Mouse (Mus musculus): ENCODE data around the gene Sugt1. TPM values are rescaled to one million over a fixed set of nuclear protein-coding genes. Genes with fewer than 3 reads are reported as not detected.

The Sugt1 gene
- total and polyA plus RNA-seq, 3 experiments = 135 to 616 (median 175) TPM

GRCm38 (mm10) chr14:79564784-79565183 lies 22.7 kb upstream of the Sugt1 start:
- Histone ChIP-seq H3K9me3 (replicated peaks; ENCODE audit: insufficient read depth, low read length) (no peaks in the 10 kb centered on the region), H3K27ac (ENCODE audit: control insufficient read depth, low read depth, low read length) (no peak overlapping the region), H3K79me2 (ENCODE audit: control insufficient read depth, insufficient read depth, low read length, poor library complexity) (no peaks in the 10 kb centered on the region), H3K4me3 (ENCODE audit: control insufficient read depth in 1 of 2, insufficient read depth in 1 of 2, low read depth in 2 of 2, low read length in 2 of 2) (no peak overlapping the region), H3K9ac (ENCODE audit: control insufficient read depth, low read depth, low read length, poor library complexity, severe bottlenecking) (no peak overlapping the region), H3K4me1 (ENCODE audit: control insufficient read depth in 1 of 2, insufficient read depth in 2 of 2, low read length in 2 of 2) (no peaks in the 10 kb centered on the region), H3K27me3 (ENCODE audit: control insufficient read depth in 1 of 2, insufficient read depth in 2 of 2, low read length in 2 of 2) (no peaks in the 10 kb centered on the region), H3K36me3 (ENCODE audit: control insufficient read depth in 1 of 2, insufficient read depth in 2 of 2, low read length in 2 of 2) (peaks cover 2 to 20% of the 10 kb centered on the region in 2 experiments; a peak in 2 of 4 replicates)
- TF ChIP-seq USF2 (IDR thresholded peaks at IDR 0.05; ENCODE audit: borderline replicate concordance in 1 of 2, insufficient read depth in 1 of 2, low read depth in 1 of 2, low read length in 2 of 2) = no peak
- TF ChIP-seq SMC3 (IDR thresholded peaks at IDR 0.05; ENCODE audit: low read depth, low read length) = peak; percentile 27; the same call in 1 of the 2 replicates
- TF ChIP-seq CTCF (IDR thresholded peaks at IDR 0.05 in 2 of 3, conservative IDR thresholded peaks at IDR 0.05 in 1 of 3; ENCODE audit: control insufficient read depth in 1 of 3, insufficient read depth in 1 of 3, low read depth in 2 of 3, low read length in 3 of 3, poor library complexity in 1 of 3, severe bottlenecking in 1 of 3) = peak; percentile 41 to 53 (median 43); a peak in 5 of 6 replicates
- TF ChIP-seq RAD21 (IDR thresholded peaks at IDR 0.05; ENCODE audit: low read depth, low read length) = peak; percentile 5
- DNase-seq (ENCODE audit: low read depth, low spot score) = peak; percentile 45

- Histone ChIP-seq H3K27ac (ENCODE audit: control insufficient read depth, low read depth, low read length) (no peak overlapping the region), H3K79me2 (ENCODE audit: control insufficient read depth, insufficient read depth, low read length, poor library complexity) (no peaks in the 10 kb centered on the region), H3K4me1 (ENCODE audit: control insufficient read depth in 1 of 2, insufficient read depth in 2 of 2, low read length in 2 of 2) (no peaks in the 10 kb centered on the region; a peak in 1 of 4 replicates), H3K4me3 (ENCODE audit: control insufficient read depth in 1 of 2, insufficient read depth in 1 of 2, low read depth in 2 of 2, low read length in 2 of 2) (no peak overlapping the region), H3K9ac (ENCODE audit: control insufficient read depth, low read depth, low read length, poor library complexity, severe bottlenecking) (no peak overlapping the region), H3K9me3 (replicated peaks; ENCODE audit: insufficient read depth, low read length) (no peaks in the 10 kb centered on the region), H3K27me3 (ENCODE audit: control insufficient read depth in 1 of 2, insufficient read depth in 2 of 2, low read length in 2 of 2) (no peaks in the 10 kb centered on the region), H3K36me3 (ENCODE audit: control insufficient read depth in 1 of 2, insufficient read depth in 2 of 2, low read length in 2 of 2) (peaks cover 0 to 23% of the 10 kb centered on the region in 2 experiments; a peak in 2 of 4 replicates)
- TF ChIP-seq HCFC1 (IDR thresholded peaks at IDR 0.05; ENCODE audit: low read depth, low read length) = no peak
- no peak for DNase-seq (ENCODE audit: low read depth, low spot score)
Measured at GRCm38 (mm10) chr14:79573482-79574191, 13.9 kb upstream of the Sugt1 start.

GRCm38 (mm10) chr14:79574361-79574760 lies 13.1 kb upstream of the Sugt1 start:
- Histone ChIP-seq H3K4me3 (ENCODE audit: control insufficient read depth in 1 of 2, insufficient read depth in 1 of 2, low read depth in 2 of 2, low read length in 2 of 2) (no peak overlapping the region), H3K36me3 (ENCODE audit: control insufficient read depth in 1 of 2, insufficient read depth in 2 of 2, low read length in 2 of 2) (peaks cover 0 to 22% of the 10 kb centered on the region in 2 experiments; a peak in 2 of 4 replicates), H3K79me2 (ENCODE audit: control insufficient read depth, insufficient read depth, low read length, poor library complexity) (no peaks in the 10 kb centered on the region), H3K27me3 (ENCODE audit: control insufficient read depth in 1 of 2, insufficient read depth in 2 of 2, low read length in 2 of 2) (no peaks in the 10 kb centered on the region), H3K27ac (ENCODE audit: control insufficient read depth, low read depth, low read length) (no peak overlapping the region), H3K9ac (ENCODE audit: control insufficient read depth, low read depth, low read length, poor library complexity, severe bottlenecking) (no peak overlapping the region), H3K9me3 (replicated peaks; ENCODE audit: insufficient read depth, low read length) (no peaks in the 10 kb centered on the region), H3K4me1 (ENCODE audit: control insufficient read depth in 1 of 2, insufficient read depth in 2 of 2, low read length in 2 of 2) (no peaks in the 10 kb centered on the region; a peak in 1 of 4 replicates)
- no peak for DNase-seq (ENCODE audit: low read depth, low spot score)
- TF ChIP-seq POLR2A (IDR thresholded peaks at IDR 0.05; ENCODE audit: control insufficient read depth in 1 of 2, insufficient read depth in 1 of 2, low read depth in 1 of 2, low read length in 2 of 2, poor library complexity in 1 of 2) (no peak), ELF1 (IDR thresholded peaks at IDR 0.05; ENCODE audit: low read depth, low read length) (no peak), MAZ (IDR thresholded peaks at IDR 0.05; ENCODE audit: low read depth, low read length) (no peak), JUND (IDR thresholded peaks at IDR 0.05; ENCODE audit: low read depth, low read length) (no peak), TCF12 (IDR thresholded peaks at IDR 0.05; ENCODE audit: low read depth, low read length) (no peak), E2F4 (IDR thresholded peaks at IDR 0.05; ENCODE audit: borderline replicate concordance, low read depth, low read length) (no peak), HCFC1 (IDR thresholded peaks at IDR 0.05; ENCODE audit: low read depth, low read length) (no peak), NELFE (IDR thresholded peaks at IDR 0.05; ENCODE audit: low read depth, low read length) (no peak)

Measured in MEL (cell line).